Mouse (Mus musculus): ENCODE measurements around the gene Dtnbp1. TPM values are rescaled to one million over a fixed set of nuclear protein-coding genes. Genes with fewer than 3 reads are reported as not detected.

Dtnbp1 gene
- total RNA-seq, 2 experiments from 2014 or later = 123 to 139 TPM

DNA sequence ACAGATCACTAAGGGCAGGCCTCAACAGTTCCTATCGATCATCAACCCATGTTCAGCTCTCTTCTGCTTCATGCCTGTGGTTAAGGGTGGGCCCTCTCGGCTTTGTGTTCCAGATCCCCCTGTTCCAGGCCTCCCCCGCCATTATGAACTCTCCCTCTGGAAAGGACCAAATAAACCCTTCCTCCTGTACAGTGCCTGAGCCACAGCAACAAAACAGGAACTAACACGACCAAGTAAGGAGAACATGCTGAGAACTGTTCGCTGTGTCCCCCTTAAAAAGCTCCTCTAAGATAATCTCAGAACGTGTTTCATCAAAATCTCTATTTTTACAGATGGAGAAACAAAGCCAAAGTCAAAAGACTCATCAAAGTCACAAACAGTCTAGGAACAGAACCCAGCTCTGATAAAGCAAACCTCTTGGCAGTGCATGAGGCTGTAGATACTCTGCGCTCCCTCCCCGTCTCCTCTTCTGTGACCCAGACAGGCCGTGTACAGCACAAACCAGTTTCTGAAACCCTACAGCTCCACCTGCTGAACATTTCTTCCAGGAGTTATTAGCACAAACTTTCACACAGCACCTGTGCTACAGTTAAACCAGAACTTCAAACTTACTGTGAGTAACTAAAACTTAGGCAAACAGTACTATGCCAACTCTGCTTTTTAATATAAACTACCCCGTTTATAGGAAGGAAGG, 49.4 kb downstream of the Dtnbp1 start:
- peak; percentile 69 to 79 for DNase-seq

DNA sequence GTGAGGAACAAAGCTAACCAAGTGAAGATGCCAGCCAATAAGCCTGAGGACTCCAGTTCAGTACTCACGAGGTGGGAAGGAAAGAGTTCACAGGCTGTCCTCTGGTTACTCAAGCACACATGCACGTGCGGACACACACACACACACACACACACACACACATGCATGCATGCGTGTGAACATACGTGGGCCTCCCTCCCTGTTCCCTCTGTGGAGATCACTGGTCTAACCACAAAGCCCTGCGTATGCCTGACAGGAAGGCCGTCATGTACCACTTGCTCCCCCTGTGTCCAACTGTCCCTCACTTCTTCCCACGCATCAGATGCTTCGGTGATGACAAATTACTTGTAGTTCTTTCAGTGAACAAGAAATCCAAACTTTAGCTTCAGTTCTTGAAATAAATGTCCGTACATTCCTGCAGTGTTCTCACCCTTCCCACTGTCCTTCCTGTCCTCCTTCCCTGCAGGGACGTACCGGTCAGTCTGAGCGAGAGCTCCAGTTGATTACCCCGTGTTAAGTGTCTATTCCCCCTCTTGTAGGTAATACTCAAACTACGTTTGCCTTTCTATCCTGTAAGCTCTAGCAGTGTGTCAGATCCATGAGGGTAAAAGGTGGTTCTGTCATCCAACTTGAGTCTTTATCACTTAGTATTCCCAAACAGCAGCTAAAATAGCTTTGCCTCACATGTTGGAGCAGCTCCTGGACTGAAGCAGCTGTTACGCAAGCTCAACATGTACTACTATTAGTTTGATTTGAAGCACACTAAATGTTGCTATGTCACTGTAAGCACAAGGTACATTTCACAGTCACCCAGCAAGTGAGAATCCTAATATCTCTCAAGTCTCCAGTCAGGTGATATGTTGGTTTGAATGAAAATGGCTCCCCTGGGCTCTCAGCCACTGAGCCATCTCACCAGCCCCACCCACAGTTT, 53.4 kb downstream of the Dtnbp1 start:
- peak; percentile 65 to 72 for DNase-seq

- no peak for DNase-seq
These were observed 54.9 kb downstream of the Dtnbp1 start for GRCm38 (mm10) chr13:44946880-44947635.

DNA sequence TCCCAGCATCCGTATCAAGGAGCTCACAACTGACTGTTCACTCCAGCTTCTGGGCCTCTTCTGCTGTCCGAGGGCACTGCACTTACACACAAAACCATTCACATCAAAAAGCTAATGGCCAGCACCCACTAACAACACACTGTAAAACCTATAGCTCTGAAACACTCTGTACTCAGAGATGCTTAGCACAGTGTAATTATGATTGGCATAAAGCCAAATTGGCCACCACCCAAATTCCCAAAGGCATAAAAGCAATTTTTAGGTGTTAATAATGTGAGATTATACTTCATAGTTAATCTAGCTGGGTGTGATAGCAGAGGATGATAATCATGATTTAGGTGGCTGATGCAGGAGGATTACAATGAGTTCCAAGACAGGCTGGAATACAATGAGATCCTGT, 58.3 kb downstream of the Dtnbp1 start:
- no peak for DNase-seq

DNA sequence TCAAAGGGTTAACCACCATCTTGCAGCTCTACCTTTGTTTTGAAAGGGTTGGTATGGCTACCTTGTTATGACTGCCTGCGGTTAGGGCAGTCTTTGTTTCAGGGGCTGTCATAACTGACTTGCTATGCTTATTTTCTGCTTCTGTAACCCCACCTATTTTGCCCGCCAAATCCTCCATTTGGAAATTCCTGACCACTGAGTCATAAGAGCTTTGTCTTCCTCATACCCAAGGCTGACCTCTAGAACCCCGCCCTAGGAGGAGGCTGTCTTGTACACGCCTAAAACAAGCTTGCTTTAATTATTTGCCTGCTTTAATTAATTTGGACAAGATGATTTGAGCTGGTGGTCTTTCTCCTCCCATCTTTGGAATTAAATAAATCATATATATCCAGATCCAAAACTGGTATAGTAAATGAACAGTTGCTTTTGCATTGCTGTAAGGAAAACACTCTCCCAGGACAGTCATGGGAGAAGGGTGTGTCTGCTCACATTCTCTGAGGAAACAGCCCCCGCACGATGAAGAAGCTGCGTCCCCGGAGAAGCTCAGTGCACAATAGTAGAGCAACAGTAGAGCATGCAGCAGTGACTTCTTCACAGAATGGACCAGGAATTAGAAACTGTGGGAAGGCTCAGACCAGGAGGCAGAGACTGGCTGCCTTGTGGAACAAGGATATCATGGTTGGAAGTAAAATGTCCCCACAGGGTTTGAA, 62.5 kb downstream of the Dtnbp1 start:
- peak; percentile 44 to 57 for DNase-seq

GRCm38 (mm10) chr13:44937681-44938080, 64.3 kb downstream of the Dtnbp1 start:
- no peak for DNase-seq

- no peak for DNase-seq
These were observed 68.4 kb downstream of the Dtnbp1 start for GRCm38 (mm10) chr13:44933575-44933974.

DNA sequence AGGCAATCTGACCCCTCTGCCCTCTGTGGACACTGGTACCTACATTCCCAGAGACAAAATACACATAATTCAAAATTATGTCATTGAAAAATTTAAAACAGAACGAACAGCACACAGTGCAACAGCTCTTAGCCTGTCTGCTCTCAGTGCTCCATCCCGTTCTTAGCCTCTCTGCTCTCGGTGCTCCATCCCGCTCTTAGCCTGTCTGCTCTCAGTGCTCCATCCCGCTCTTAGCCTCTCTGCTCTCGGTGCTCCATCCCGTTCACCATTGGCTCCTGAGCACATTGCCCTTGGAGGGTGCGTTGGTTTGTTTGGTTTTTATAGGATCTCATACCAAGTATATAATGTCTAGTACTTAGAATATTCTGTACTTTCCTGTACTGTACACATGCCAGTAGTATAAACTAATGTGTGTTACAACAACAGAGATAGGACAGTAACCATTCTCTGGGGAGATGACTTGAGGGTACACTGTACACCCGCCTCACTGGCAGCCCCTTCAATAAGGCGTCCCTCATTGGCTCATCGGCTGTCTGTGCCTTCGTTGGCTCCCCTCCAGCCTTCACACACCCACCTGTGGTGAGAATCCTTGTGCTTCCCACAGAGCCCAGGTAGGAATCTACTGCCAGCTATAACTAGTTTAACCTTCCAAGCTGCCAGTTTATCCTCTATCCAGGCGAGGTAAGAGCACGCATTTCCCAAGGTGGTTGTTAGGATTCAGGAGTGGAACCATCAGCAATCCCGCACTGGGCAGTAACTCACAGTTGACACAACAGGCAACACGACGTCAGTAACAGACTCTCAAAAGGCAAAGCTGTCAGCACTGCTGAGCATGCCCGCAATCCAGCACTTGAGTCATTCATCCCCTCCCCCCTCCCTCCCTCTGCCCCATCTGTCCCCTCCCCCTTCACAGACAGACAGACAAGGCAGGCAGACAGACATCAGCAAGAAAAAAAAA, 69.4 kb downstream of the Dtnbp1 start:
- DNase-seq = no peak

GRCm38 (mm10) chr13:44926311-44926710, 75.6 kb downstream of the Dtnbp1 start:
- DNase-seq = no peak

GRCm38 (mm10) chr13:44925173-44925572, 76.8 kb downstream of the Dtnbp1 start:
- DNase-seq = no peak

- DNase-seq = peak in 1 of 2 experiments; percentile 49
These were observed 77.9 kb downstream of the Dtnbp1 start for GRCm38 (mm10) chr13:44924042-44924441.

- no peak for DNase-seq
These were observed 80.2 kb downstream of the Dtnbp1 start for GRCm38 (mm10) chr13:44921721-44922120.

DNA sequence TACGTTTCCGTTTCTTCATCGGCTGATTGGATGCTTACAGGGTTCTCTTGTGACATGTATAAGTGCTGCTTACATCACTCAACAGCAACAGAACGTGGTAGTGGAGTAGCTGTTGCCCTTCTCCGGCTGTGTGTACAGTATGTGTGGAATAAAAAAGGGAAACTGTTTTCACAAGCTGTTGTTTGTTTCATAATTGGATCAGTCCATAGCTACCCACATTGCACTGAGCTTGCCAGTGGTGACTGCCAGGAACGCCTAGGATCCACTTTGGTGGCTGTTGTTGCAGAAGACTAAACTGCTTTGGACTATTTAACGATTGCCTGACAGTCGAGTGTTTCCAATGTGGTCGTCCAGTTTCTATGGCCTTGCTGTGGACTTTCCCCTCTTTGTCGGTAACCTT, 80.9 kb downstream of the Dtnbp1 start:
- no peak for DNase-seq

GRCm38 (mm10) chr13:44918269-44918668, 83.7 kb downstream of the Dtnbp1 start:
- no peak for DNase-seq

DNA sequence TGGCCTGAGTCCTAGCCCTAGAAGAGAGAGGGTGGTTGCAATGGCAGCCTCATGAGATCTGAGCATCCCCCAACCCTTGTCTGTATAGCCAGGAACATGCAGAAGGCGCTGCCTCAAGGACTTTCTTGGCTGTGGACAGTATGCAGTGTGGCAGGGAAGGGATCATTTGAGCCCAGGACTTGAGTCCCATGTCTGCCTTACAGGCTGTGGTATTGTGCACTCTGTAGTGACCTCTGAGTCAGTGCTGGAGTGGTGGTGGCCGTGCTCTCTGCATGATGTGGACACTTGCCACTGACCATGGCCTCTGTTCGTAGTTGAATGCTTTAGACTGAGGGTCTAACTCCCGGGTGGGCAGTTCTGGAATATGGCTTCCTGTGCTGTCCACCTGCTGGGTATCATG, 84.7 kb downstream of the Dtnbp1 start:
- DNase-seq = no peak

DNA sequence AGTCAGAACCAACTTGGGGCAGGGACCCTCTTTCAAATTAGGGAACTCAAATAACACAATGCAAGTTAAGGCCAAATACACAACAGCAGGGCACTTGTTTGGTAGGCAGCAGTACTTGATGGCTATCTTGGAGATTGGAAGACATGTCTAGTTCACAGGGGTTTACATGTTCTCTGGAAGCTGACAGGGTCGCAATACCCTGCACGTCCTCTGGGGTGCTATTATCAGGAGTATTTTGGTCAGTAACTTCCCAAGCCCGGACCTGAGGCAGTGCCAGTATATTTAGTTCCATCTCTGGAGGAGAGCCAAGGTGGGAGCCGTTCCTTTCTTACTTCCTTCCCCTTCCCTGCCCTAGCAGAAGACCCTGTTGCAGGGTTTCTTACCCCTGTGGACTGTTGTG, 86.0 kb downstream of the Dtnbp1 start:
- DNase-seq = no peak

DNA sequence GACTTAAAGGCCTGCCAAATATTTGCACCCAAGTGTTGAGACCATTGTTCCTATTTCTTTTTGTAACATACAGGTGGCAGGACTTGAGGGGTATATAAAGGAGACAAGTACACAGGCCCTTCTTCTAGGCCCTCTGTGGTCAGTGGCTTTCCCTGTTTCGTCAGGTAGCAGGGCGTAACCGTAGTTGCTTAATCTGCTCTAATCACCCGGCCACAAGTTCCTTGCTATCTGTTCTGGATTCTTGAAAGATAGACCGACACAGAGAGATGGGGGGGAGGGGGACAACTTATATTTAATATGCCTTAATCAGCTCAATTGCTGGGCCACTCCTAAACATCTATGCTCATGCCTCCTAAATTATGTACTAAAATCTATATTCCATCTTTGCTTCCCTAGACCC, 86.6 kb downstream of the Dtnbp1 start:
- no peak for DNase-seq

DNA sequence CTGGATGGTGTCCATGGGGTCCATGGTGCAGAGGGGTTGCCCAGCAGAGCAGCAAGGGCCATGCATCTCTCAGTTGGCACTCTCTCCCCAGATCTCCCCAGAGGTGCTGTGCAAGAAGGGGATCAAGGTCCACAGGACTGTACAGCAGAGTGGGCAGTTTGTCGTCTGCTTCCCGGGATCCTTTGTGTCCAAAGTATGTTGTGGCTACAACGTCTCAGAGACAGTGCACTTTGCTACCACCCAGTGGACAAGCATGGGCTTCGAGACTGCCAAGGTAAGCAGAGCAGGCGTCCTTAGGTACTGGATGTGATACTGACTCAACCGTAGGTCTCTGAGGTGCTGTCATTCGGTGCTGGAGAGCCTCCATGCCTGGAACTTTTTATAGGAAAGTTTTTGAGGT, 88.4 kb downstream of the Dtnbp1 start:
- DNase-seq = no peak

DNA sequence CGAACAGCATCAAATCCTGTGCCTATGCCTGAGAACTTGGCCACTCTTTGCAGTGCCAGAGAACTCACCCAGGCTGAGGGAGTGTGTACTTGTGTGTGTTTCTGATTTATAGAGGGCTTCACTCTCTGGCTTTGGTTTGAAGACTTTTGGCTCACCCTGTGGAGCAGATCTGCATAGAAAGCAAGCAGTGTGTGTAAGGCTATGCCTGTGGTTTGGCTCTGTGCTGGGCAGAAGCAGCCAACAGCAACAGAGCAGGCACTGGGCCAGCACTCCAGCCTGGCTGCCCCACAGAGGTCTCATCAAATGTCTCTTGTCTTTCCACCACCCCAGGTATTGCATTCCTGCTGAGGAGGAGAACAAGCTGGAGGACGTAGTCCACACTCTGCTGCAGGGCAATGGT, 89.1 kb downstream of the Dtnbp1 start:
- DNase-seq = peak; percentile 68 to 74

- no peak for DNase-seq
These were observed 93.2 kb downstream of the Dtnbp1 start for GRCm38 (mm10) chr13:44908790-44909189.

- DNase-seq = peak; percentile 92 to 93
These were observed 94.2 kb downstream of the Dtnbp1 start for GRCm38 (mm10) chr13:44907702-44908101.

All from heart, adult 18-20 months (tissue).